Mouse (Mus musculus) ES-Bruce4 (cell line): Measurements from ENCODE around the gene Cenpx. TPM values are rescaled to one million over a fixed set of nuclear protein-coding genes. Genes with fewer than 3 reads are reported as not detected.

Experiments used
- H3K27ac ChIP-seq: 2 replicates; pipeline ENCODE4 v1.5.1; 2012; ENCODE audit warnings: low read length, inconsistent platforms; ENCODE audit not compliant: insufficient read depth
- H3K27me3 ChIP-seq: 2 replicates; pipeline ENCODE4 v1.6.1; 2012; ENCODE audit warnings: mild to moderate bottlenecking, low read length, inconsistent platforms; ENCODE audit not compliant: control insufficient read depth, poor library complexity, insufficient read depth, severe bottlenecking
- H3K36me3 ChIP-seq: 2 replicates; pipeline ENCODE4 v1.6.1; 2012; ENCODE audit warnings: inconsistent platforms, mild to moderate bottlenecking, low read length, moderate library complexity; ENCODE audit not compliant: control insufficient read depth, poor library complexity, insufficient read depth, severe bottlenecking
- H3K4me1 ChIP-seq: one replicate; pipeline ENCODE4 v1.8.1; 2011; ENCODE audit warnings: low read length; ENCODE audit not compliant: control insufficient read depth, insufficient read depth
- H3K4me3 ChIP-seq: 2 replicates; pipeline ENCODE4 v1.5.1; 2011; ENCODE audit warnings: low read depth, mild to moderate bottlenecking, low read length
- H3K9ac ChIP-seq: 2 replicates; pipeline ENCODE4 v1.6.1; 2012; ENCODE audit warnings: low read depth, mild to moderate bottlenecking, inconsistent platforms; ENCODE audit not compliant: poor library complexity, severe bottlenecking
- H3K9me3 ChIP-seq: replicated peaks from 2 replicates; pipeline ENCODE4 v1.6.1; 2012; ENCODE audit warnings: mild to moderate bottlenecking, low read length, inconsistent platforms; ENCODE audit not compliant: control insufficient read depth, poor library complexity, insufficient read depth, severe bottlenecking
- CTCF ChIP-seq: IDR thresholded peaks from one replicate; pipeline ENCODE4 v1.8.1; 2011; ENCODE audit warnings: low read depth, low read length
- EP300 ChIP-seq: IDR thresholded peaks from 2 replicates; pipeline ENCODE4 v1.6.1; 2011; ENCODE audit warnings: low read depth, low read length; ENCODE audit not compliant: insufficient read depth
- POLR2A ChIP-seq: IDR thresholded peaks from one replicate; pipeline ENCODE4 v1.8.1; 2011; ENCODE audit warnings: low read length; ENCODE audit not compliant: insufficient read depth
- polyA plus RNA-seq: library from polyadenylated mRNA; stranded (reverse); fragments of >200 nt; gene quantifications from 2 replicates; pipeline ENCODE4 v1.2.4, GENCODE M21; 2011; ENCODE audit warnings: low read depth; ENCODE audit not compliant: missing spikeins, insufficient read depth, insufficient read length

Gene Cenpx
- polyA plus RNA-seq, 1 experiment: 45.3 TPM

GRCm38 (mm10) chr11:120711980-120712604 lies 1.4 kb downstream of the Cenpx start:
- TF ChIP-seq POLR2A (no peak), CTCF (no peak)
- peaks cover 3% of the 10 kb centered on the region; the same call in 1 of the 2 replicates for H3K36me3 ChIP-seq
- H3K4me3 ChIP-seq: no peak overlapping the region
- H3K27me3 ChIP-seq: no peaks in the 10 kb centered on the region
- no peak overlapping the region for H3K27ac ChIP-seq
- no peaks in the 10 kb centered on the region for H3K9me3 ChIP-seq
- H3K4me1 ChIP-seq: peaks cover 9% of the 10 kb centered on the region
- no peak overlapping the region for H3K9ac ChIP-seq

- Histone ChIP-seq H3K4me1 (peaks cover 12% of the 10 kb centered on the region), H3K9ac (no peak overlapping the region), H3K27ac (no peak overlapping the region)
Measured at GRCm38 (mm10) chr11:120710672-120711071, 2.9 kb downstream of the Cenpx start.

GRCm38 (mm10) chr11:120709551-120709950 lies 4.0 kb downstream of the Cenpx start:
- Histone ChIP-seq H3K4me1 (peaks cover 19% of the 10 kb centered on the region), H3K9ac (no peak overlapping the region), H3K4me3 (no peak overlapping the region), H3K9me3 (no peaks in the 10 kb centered on the region), H3K27ac (no peak overlapping the region), H3K27me3 (no peaks in the 10 kb centered on the region), H3K36me3 (peaks cover 3% of the 10 kb centered on the region; the same call in 1 of the 2 replicates)
- TF ChIP-seq CTCF: no peak
- no peak for TF ChIP-seq POLR2A
- no peak for TF ChIP-seq EP300

More at GRCm38 (mm10) chr11:120710672-120711071, 2.9 kb downstream of the Cenpx start:
- Histone ChIP-seq H3K9me3 (no peaks in the 10 kb centered on the region), H3K27me3 (no peaks in the 10 kb centered on the region), H3K36me3 (peaks cover 3% of the 10 kb centered on the region; the same call in 1 of the 2 replicates), H3K4me3 (no peak overlapping the region)
- TF ChIP-seq CTCF (no peak), POLR2A (no peak), EP300 (no peak)

GRCm38 (mm10) chr11:120707969-120708368 lies 5.6 kb downstream of the Cenpx start:
- no peaks in the 10 kb centered on the region for H3K27me3 ChIP-seq
- peak overlapping the region; percentile 37 for H3K9ac ChIP-seq
- H3K4me1 ChIP-seq: peaks cover 25% of the 10 kb centered on the region
- H3K27ac ChIP-seq: peak overlapping the region; percentile 59
- no peaks in the 10 kb centered on the region for H3K9me3 ChIP-seq
- no peak for TF ChIP-seq CTCF
- TF ChIP-seq EP300: no peak
- TF ChIP-seq POLR2A: no peak
- no peak overlapping the region for H3K4me3 ChIP-seq
- peaks cover 3% of the 10 kb centered on the region; the same call in 1 of the 2 replicates for H3K36me3 ChIP-seq

- Histone ChIP-seq H3K4me1 (peaks cover 25% of the 10 kb centered on the region), H3K27ac (no peak overlapping the region), H3K36me3 (peaks cover 3% of the 10 kb centered on the region; the same call in 1 of the 2 replicates), H3K27me3 (no peaks in the 10 kb centered on the region), H3K4me3 (no peak overlapping the region), H3K9ac (no peak overlapping the region; the same call in 1 of the 2 replicates), H3K9me3 (no peaks in the 10 kb centered on the region)
- no peak for TF ChIP-seq EP300
- no peak for TF ChIP-seq POLR2A
- no peak for TF ChIP-seq CTCF
Measured at GRCm38 (mm10) chr11:120707225-120707624, 6.3 kb downstream of the Cenpx start.

GRCm38 (mm10) chr11:120706120-120706519 lies 7.4 kb downstream of the Cenpx start:
- peaks cover 3% of the 10 kb centered on the region; the same call in 1 of the 2 replicates for H3K36me3 ChIP-seq
- no peak for TF ChIP-seq CTCF
- H3K27ac ChIP-seq: no peak overlapping the region
- no peak overlapping the region for H3K9ac ChIP-seq
- H3K4me1 ChIP-seq: peaks cover 25% of the 10 kb centered on the region
- no peaks in the 10 kb centered on the region for H3K9me3 ChIP-seq
- H3K4me3 ChIP-seq: no peak overlapping the region
- no peaks in the 10 kb centered on the region for H3K27me3 ChIP-seq
